Mouse (Mus musculus) embryonic facial prominence, embryonic 11.5 days (tissue): Measurements from ENCODE around the gene Prdm15. TPM values are rescaled to one million over a fixed set of nuclear protein-coding genes. Genes with fewer than 3 reads are reported as not detected.

Source experiments
- ATAC-seq: fragments of 200-750 bp; cut with Nextera tagmentation; replicated peaks from 2 replicates; pipeline ENCODE4 v1.8.0; 2017; ENCODE audit warnings: low read depth; ENCODE audit not compliant: insufficient number of reproducible peaks, low FRiP score, low TSS enrichment
- DNase-seq: peaks from one replicate; pipeline ENCODE4 v3.0.0-alpha.2; 2015; ENCODE audit warnings: low spot score
- H3K27ac ChIP-seq: fragments of 300-500 bp; sonication (generic); replicated peaks from 2 replicates; pipeline ENCODE4 v1.5.1; 2014; ENCODE audit warnings: mild to moderate bottlenecking, low read depth, low read length, control low read depth
- H3K27me3 ChIP-seq: fragments of 300-500 bp; sonication (generic); 2 replicates; pipeline ENCODE4 v1.6.1; 2014; ENCODE audit warnings: mild to moderate bottlenecking, low read length, moderate library complexity, mixed read lengths; ENCODE audit not compliant: control insufficient read depth, insufficient read depth
- H3K36me3 ChIP-seq: fragments of 300-500 bp; sonication (generic); replicated peaks from 2 replicates; pipeline ENCODE4 v1.6.1; 2014; ENCODE audit warnings: low read depth, mild to moderate bottlenecking, low read length, moderate library complexity, mixed read lengths; ENCODE audit not compliant: control insufficient read depth, insufficient read depth
- H3K4me1 ChIP-seq: fragments of 300-500 bp; sonication (generic); 2 replicates; pipeline ENCODE4 v1.6.1; 2014; ENCODE audit warnings: low read length, mixed read lengths; ENCODE audit not compliant: control insufficient read depth, insufficient read depth
- H3K4me2 ChIP-seq: fragments of 300-500 bp; sonication (generic); 2 replicates; pipeline ENCODE4 v1.6.1; 2014; ENCODE audit warnings: low read depth, mild to moderate bottlenecking, control low read depth, low read length, moderate library complexity
- H3K4me3 ChIP-seq: fragments of 300-500 bp; sonication (generic); 2 replicates; pipeline ENCODE4 v1.5.1; 2014; ENCODE audit warnings: low read depth, low read length, control low read depth
- H3K9ac ChIP-seq: fragments of 300-500 bp; sonication (generic); replicated peaks from 2 replicates; pipeline ENCODE4 v1.6.1; 2014; ENCODE audit warnings: mild to moderate bottlenecking, control low read depth, low read length
- H3K9me3 ChIP-seq: fragments of 300-500 bp; sonication (generic); replicated peaks from 2 replicates; pipeline ENCODE4 v1.6.1; 2016; ENCODE audit warnings: mild to moderate bottlenecking, low read length, inconsistent platforms, mixed read lengths; ENCODE audit not compliant: control insufficient read depth
- WGBS: fragments of 180-500 bp; shearing (Covaris S2); extraction: QIAGEN DNeasy Blood & Tissue Kit; methylation state at CpG from one replicate; pipeline ENCODE4 v1.1.7; 2014; 5-methylcytosine and 5-hydroxymethylcytosine counted together
- polyA plus RNA-seq: library from polyadenylated mRNA; unstranded; fragments of >200 nt; fragmentation: Nextera tagmentation; extraction: Ambion mirVana; gene quantifications from 2 replicates; pipeline ENCODE4 v1.2.1, GENCODE M21; 2014

Prdm15 gene
- polyA plus RNA-seq, 1 experiment from 2014 or later: 10.3 TPM

DNA sequence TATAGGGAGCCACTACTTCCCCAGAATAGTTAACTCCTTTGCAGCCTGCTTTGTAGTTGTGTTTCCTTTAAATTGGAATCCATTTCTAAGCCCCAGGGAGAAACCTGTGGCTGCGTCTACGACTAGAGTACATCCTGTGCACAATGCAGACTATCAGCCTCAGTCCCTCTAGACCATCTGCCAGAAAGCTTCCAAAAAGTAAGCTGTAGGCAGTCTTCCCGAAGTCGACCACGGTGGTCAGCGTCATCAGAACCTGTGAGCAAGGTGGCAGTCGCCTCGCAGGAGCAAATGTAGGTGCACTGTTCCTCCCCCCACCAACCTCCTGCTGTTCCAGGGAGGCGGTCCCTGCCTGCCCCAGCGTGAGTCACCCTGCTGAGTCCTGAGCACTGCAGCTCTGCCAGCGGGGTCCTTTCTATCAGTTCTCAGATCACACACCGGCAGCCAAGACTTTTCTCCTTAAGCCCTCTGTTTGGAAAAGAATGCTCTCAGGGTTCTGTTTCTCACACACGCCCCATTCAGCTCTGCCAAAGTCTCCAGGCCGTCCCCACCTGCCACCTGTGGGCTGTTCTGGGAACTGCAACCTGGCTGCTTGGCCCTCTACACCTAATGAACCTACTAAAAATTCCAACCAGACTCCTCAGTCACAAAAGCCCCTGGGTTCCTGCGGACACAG, 73.2 kb downstream of the Prdm15 start:
- Histone ChIP-seq H3K4me2 (no peak overlapping the region), H3K36me3 (no peaks in the 10 kb centered on the region), H3K27ac (no peak overlapping the region), H3K9ac (no peak overlapping the region), H3K4me3 (no peak overlapping the region), H3K9me3 (no peaks in the 10 kb centered on the region), H3K27me3 (no peaks in the 10 kb centered on the region), H3K4me1 (no peaks in the 10 kb centered on the region)
- 28% methylated on average over 15 of the region's 15 CpGs for WGBS
- DNase-seq (peak; percentile 81), ATAC-seq (peak; percentile 56; the same call in 1 of the 2 replicates)

DNA sequence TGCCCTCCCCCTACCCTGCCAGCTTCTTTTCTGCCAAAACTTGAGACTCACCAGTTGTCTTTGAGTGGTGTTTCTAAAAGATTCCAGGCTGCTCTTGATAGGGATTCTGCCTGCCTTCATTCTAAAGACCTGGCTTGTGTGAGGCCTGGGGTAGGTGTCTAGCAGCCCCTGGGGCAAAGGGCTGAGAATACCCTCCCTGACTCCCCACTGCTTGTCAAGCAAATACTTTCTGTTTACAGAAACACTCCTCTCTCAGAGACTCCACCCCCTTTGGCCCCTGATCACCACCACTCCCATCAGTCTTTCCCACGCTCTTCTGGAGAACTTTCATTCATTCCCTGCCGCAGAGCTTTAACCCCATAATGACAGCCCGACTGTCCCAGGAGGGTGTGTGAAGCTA, 85.1 kb downstream of the Prdm15 start:
- 20% methylated on average over 3 of the region's 3 CpGs for WGBS
- Histone ChIP-seq H3K4me1 (no peaks in the 10 kb centered on the region), H3K27me3 (peaks cover 29% of the 10 kb centered on the region), H3K4me2 (no peak overlapping the region), H3K36me3 (no peaks in the 10 kb centered on the region), H3K9me3 (no peaks in the 10 kb centered on the region), H3K4me3 (no peak overlapping the region), H3K27ac (no peak overlapping the region), H3K9ac (no peak overlapping the region)
- DNase-seq (no peak), ATAC-seq (no peak)

DNA sequence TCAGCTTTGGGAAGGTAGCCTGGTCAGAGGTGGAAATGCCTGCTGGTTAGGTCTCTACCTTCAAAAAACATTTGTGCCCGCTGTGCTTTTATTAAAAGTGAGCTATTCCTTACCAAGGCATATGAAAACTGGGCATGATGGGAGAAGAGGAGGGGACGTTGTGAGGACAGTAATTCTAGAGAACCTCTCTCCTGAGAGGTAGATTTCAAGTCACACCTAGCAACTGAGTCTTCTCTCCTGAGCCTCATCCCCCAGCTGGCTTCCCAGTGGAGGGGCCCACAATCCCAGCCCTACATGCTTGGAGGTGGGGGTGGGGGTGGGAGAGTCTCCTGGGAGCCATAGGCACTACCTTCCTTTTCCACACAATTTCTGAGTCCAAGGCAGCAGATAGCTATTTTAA, 87.0 kb downstream of the Prdm15 start:
- Histone ChIP-seq H3K4me3 (no peak overlapping the region), H3K27me3 (peaks cover 30% of the 10 kb centered on the region), H3K4me1 (no peaks in the 10 kb centered on the region), H3K27ac (no peak overlapping the region), H3K9ac (no peak overlapping the region), H3K36me3 (no peaks in the 10 kb centered on the region), H3K9me3 (no peaks in the 10 kb centered on the region), H3K4me2 (no peak overlapping the region)
- WGBS: 57% methylated on average over 2 of the region's 2 CpGs
- DNase-seq (no peak), ATAC-seq (no peak)

DNA sequence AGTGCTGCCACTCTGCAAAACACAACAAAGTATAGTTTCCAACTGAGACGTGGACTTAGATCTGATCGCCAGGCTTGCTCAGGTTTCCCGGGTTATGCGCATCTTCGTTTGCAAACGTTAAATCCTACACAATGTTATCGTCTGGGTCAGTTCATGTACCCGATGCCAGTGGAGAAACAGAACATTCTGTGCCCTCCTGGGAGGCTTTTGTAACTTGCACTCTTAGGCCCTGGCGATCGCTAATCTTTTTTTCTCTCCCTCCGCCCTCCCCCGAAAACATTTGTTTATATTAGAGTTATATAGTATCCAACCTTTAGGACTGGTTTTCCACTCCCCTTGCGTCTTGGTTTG, 87.7 kb downstream of the Prdm15 start:
- 8% methylated on average over 13 of the region's 13 CpGs for WGBS
- Histone ChIP-seq H3K9me3 (no peaks in the 10 kb centered on the region), H3K27ac (no peak overlapping the region), H3K27me3 (peaks cover 30% of the 10 kb centered on the region), H3K4me3 (peak overlapping the region; percentile 37), H3K36me3 (no peaks in the 10 kb centered on the region), H3K9ac (no peak overlapping the region), H3K4me2 (peak overlapping the region; percentile 65), H3K4me1 (no peaks in the 10 kb centered on the region)
- DNase-seq: peak; percentile 9
- no peak for ATAC-seq

DNA sequence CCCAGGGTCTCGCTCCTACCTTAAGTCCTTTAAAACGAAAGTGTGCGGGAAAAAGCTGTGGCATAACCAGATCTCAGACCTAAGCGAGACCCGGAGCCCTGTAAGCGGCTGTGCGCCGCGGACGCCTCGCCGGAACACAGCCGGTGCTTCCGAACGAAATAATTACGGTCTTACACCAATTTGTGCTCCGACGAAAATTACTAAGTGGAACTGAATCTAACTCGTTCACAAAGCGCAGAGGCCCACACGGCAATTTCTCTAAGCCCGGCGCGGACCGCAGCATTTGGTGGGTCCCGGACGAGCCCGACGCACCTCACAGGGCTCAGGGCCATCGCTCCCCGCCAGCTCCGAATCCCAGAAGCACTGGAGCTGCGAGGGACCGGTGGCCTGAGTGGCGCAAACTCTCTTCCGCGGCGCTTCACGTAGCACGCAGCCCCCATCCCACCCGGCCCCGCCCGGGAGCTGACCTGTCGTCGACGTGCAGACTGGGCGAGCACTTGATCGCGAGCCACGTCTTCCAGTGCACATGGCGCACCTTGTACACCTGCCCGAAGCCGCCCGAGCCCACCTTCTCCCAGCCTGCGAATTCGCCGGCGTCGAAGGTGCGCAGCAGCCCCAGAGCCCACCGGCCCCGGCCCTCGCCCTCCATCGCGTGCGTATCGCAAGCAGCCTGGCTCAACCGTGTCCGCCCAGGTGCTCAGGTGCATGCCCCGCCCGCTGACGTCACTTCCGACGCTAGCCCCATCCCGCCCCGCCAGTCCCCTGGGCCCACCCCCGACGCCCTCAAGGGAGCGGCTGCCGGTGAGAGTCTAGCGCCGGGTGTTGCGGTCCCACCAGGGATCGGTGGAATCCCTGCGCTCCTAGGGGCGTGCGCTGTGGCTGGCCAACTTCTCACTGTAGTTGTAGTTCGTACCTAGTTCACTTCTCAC, 88.3 kb downstream of the Prdm15 start, which contains the start of gene Ripk4:
Ripk4 (minus strand) TSS at position 727 of the 929 bp plus-strand sequence.
- Histone ChIP-seq H3K9me3 (no peaks in the 10 kb centered on the region), H3K4me3 (peak within 1 kb of the TSS; percentile 37), H3K4me1 (no peaks in the 10 kb centered on the region), H3K27ac (no peak within 1 kb of the TSS), H3K36me3 (no peaks in the 10 kb centered on the region), H3K27me3 (peaks cover 30% of the 10 kb centered on the region), H3K4me2 (peak within 1 kb of the TSS; percentile 65), H3K9ac (no peak within 1 kb of the TSS; the same call in 1 of the 2 replicates)
- DNase-seq: peak; percentile 62
- peak; percentile 80 for ATAC-seq
- WGBS: under 1% methylated on average over 86 of the region's 88 CpGs

DNA sequence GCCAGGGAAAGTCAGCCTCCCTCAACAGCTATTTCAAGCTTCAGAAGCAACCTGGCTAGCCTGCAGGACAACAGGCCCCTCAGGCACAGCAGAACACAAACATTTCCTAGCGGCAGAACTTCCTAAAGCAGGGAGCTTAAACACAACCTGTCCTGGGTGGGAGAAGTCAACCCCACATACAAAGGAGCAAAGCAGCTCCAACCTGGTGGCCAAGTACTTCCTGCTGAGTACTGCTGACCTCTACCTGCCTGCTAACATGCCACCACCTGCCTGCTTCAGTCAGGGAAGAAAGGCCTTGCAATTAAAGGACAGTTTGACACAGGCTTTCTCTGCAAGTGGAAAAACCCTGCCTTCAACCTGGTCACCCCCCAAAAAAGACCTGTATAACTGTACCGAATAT, 89.9 kb downstream of the Prdm15 start:
- no peak overlapping the region for H3K4me3 ChIP-seq
- H3K36me3 ChIP-seq: no peaks in the 10 kb centered on the region
- no peaks in the 10 kb centered on the region for H3K9me3 ChIP-seq
- DNase-seq (no peak), ATAC-seq (no peak)
- H3K4me1 ChIP-seq: no peaks in the 10 kb centered on the region
- H3K27me3 ChIP-seq: peaks cover 30% of the 10 kb centered on the region
- no peak overlapping the region for H3K27ac ChIP-seq
- 51% methylated on average over 2 of the region's 2 CpGs for WGBS
- no peak overlapping the region for H3K9ac ChIP-seq
- H3K4me2 ChIP-seq: no peak overlapping the region

DNA sequence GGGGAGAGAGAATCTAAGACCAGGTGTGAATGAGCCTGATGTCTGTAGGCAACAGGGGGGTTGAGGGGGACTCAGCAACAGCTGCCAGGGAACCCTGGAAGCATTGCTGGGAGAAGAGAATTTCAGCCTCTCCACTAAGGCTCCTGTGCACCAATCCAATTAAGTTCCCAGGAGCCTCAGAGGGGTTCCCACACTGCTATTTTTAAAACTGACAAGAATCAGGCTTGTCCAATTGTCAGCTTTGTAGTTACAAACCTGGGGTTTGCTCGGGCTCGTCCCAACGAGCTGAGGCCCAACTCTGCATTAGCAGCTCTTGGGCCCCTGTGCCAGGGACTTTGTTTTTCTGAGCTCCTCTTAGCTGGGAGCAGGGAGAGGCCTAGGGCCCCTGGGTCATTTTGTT, 92.0 kb downstream of the Prdm15 start:
- ATAC-seq (no peak), DNase-seq (peak; percentile 25)
- H3K27me3 ChIP-seq: peaks cover 27% of the 10 kb centered on the region
- no peaks in the 10 kb centered on the region for H3K36me3 ChIP-seq
- no peak overlapping the region for H3K9ac ChIP-seq
- no peaks in the 10 kb centered on the region for H3K4me1 ChIP-seq
- H3K9me3 ChIP-seq: no peaks in the 10 kb centered on the region
- no peak overlapping the region for H3K4me3 ChIP-seq
- H3K4me2 ChIP-seq: no peak overlapping the region
- WGBS: 37% methylated on average over 3 of the region's 3 CpGs
- no peak overlapping the region for H3K27ac ChIP-seq

DNA sequence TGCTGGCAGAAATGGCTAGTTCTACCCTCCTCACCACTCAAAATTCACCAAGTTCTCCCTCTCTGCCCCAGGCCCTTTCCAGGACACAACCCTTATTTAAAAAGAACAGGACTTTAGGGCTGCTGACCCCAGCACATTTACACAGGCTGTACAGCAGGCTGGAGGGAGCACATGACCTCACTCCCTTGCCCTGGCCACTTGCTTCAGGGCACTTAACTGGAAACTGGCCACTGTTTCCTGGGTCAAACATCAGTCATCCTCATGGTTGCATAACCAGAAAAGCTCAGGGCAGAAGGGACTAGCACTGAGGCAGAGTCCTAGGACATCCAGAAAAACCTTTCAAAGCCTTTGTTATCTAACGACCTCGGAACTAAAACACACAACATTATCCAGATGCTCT, 93.4 kb downstream of the Prdm15 start:
- Histone ChIP-seq H3K9ac (no peak overlapping the region), H3K4me1 (no peaks in the 10 kb centered on the region), H3K27ac (no peak overlapping the region), H3K27me3 (peaks cover 14% of the 10 kb centered on the region), H3K9me3 (no peaks in the 10 kb centered on the region), H3K4me2 (no peak overlapping the region), H3K4me3 (no peak overlapping the region), H3K36me3 (no peaks in the 10 kb centered on the region)
- WGBS: 74% methylated on average over 2 of the region's 2 CpGs
- ATAC-seq: no peak
- no peak for DNase-seq
